Mouse (Mus musculus) liver, postnatal 0 days (tissue): ENCODE results near the gene Vegfc.

Experiments used
- CTCF ChIP-seq: sonication (generic); IDR thresholded peaks from 2 replicates; pipeline ENCODE4 v1.5.1; 2016; ENCODE audit warnings: antibody characterized with exemption, low read depth
- EP300 ChIP-seq: IDR thresholded peaks from 2 replicates; pipeline ENCODE4 v1.6.1; 2016; ENCODE audit warnings: antibody characterized with exemption, low read depth, mild to moderate bottlenecking

GRCm38 (mm10) chr8:54100058-54100457 lies 22.7 kb downstream of the Vegfc start:
- no peak for TF ChIP-seq CTCF
- no peak for TF ChIP-seq EP300
